9 mouse cellular contexts compared by ENCODE assay signal in genomic region chr2:113305339-113305738, GRCm38 (mm10). TPM values are rescaled to one million over a fixed set of nuclear protein-coding genes. Genes with fewer than 3 reads are reported as not detected.
DNase-seq lines count a peak whose midpoint lies in the region.
"Had no signal": no experiment of that assay in that cellular context is flagged by ENCODE, and none has a peak within 500 bp of the region (broad histone marks: within the 10 kb centered on the region; RNA-seq: fewer than 3 reads in every experiment).

No protein-coding gene starts in this region.

- no peak overlapping the region for H3K4me3 ChIP-seq in limb, embryonic 10.5 days
- H3K4me3 ChIP-seq: embryonic facial prominence, embryonic 13.5 days had no signal

- no peaks in the 10 kb centered on the region for H3K27me3 ChIP-seq in limb, embryonic 10.5 days (ENCODE audit: low read depth, poor library complexity, severe bottlenecking)

- peak; percentile 20 for DNase-seq in 3134 (ENCODE audit: extremely low read depth, insufficient read length, low spot score)
- DNase-seq in Muller cell, postnatal 12 days (ENCODE audit: inconsistent ontology term), result peak; percentile 38
- DNase-seq in cerebellum, postnatal 10 days, result peak; percentile 88 to 92
- peak; percentile 41 to 80 for DNase-seq in frontal cortex, postnatal 14 days (ENCODE audit: low spot score in 2 of 2)
- peak; percentile 84 for DNase-seq in kidney, adult 9 months
- DNase-seq in limb, embryonic 10.5 days (ENCODE audit: low spot score), result peak; percentile 82
- peak; percentile 3 for DNase-seq in naive thymus-derived CD4-positive, alpha-beta T cell, adult 2 months (ENCODE audit: low read depth)
- peak; percentile 62 for DNase-seq in thymus, postnatal 4 days

- no peaks in the 10 kb centered on the region for H3K4me1 ChIP-seq in limb, embryonic 10.5 days
- H3K4me1 ChIP-seq: embryonic facial prominence, embryonic 13.5 days had no signal

- no peak overlapping the region for H3K27ac ChIP-seq in limb, embryonic 10.5 days
- H3K27ac ChIP-seq: embryonic facial prominence, embryonic 13.5 days had no signal

- no peaks in the 10 kb centered on the region for H3K36me3 ChIP-seq in limb, embryonic 10.5 days
- H3K36me3 ChIP-seq: embryonic facial prominence, embryonic 13.5 days had no signal

- no peaks in the 10 kb centered on the region for H3K9me3 ChIP-seq in limb, embryonic 10.5 days (replicated peaks)
- H3K9me3 ChIP-seq: embryonic facial prominence, embryonic 13.5 days had no signal

- WGBS in limb, embryonic 10.5 days, result 12% methylated on average over 4 of the region's 4 CpGs

RNA-seq across cellular contexts. Expression of gene Tmco5b, which starts 19.8 kb away (rescaled TPM):
- polyA plus RNA-seq in limb, embryonic 10.5 days (2016; fragmentation: Nextera tagmentation; extraction: Ambion mirVana), result not detected in 2 replicates
- polyA plus RNA-seq: embryonic facial prominence, embryonic 13.5 days had no signal

RNA-seq across cellular contexts. Expression of gene Fmn1, which starts 22.2 kb away (rescaled TPM):
- 2.9 and 3.3 TPM in 2 replicates for polyA plus RNA-seq in limb, embryonic 10.5 days (2016; fragmentation: Nextera tagmentation; extraction: Ambion mirVana)

Comparison
In these comparisons a context has a peak if more than half of its experiments do, and no peak if none do; other contexts are left out.
1. DNase-seq: peak in every context shown above with its lines; median percentile 90 in cerebellum, postnatal 10 days; 84 in kidney, adult 9 months; 82 in limb, embryonic 10.5 days; 62 in thymus, postnatal 4 days; 60 in frontal cortex, postnatal 14 days; 38 in Muller cell, postnatal 12 days; 20 in 3134; 3 in naive thymus-derived CD4-positive, alpha-beta T cell, adult 2 months.